Mouse (Mus musculus): ENCODE data around the gene Edc4. TPM values are rescaled to one million over a fixed set of nuclear protein-coding genes. Genes with fewer than 3 reads are reported as not detected.
A peak's percentile ranks its signal among the peaks of the same experiment; 100 is the strongest.
"Not testable (repeated sequence)": the region's sequence is repeated elsewhere in the genome, so short reads cannot be mapped to it uniquely, and the experiment has no call there.

Edc4 gene
- 40.1 and 46.6 TPM in 2 replicates for polyA plus RNA-seq (2014; fragmentation: Nextera tagmentation; extraction: Ambion mirVana)

DNA sequence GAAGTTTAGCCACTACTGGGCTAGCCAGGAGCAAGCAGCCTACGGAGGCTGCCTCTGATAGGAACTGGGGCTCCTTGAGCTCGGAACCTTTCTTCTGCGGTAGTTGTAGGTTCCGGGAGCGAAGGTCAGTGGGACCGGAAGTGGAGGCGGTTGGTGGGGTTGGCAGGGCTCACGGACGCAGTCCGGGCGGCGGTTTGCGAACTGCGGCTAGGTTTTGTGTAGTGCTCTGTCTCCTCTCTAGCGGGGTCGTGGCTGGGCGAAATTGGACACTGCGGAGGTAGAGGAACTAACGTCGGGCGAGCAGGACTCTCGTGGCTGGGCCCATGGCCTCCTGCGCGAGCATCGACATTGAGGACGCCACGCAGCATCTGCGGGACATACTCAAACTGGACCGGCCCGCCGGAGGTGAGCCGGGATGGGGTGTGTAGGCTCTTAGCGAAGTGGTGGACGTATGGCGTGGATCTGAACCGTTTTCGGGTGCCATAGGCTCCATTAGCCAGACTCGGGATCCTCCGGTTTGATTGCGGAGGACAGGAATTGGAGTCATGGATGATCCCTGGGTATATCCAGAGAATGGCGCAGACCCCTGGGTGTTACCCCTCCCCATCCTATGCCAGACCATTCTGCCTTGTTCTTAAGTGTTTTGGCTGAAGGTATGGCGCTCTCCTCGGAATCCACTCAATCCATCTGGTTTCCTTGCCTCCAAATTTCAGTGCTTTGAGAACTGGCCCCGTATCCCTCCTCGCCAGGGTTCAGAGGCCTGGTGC is at the start of gene Edc4:
TSS of gene Edc4 (plus strand) at position 128 of the 767 bp plus-strand sequence.
- DNase-seq (ENCODE audit: low spot score): peak; percentile 88
- Histone ChIP-seq H3K4me2 (replicated peaks) (peak within 1 kb of the TSS; percentile 72), H3K27ac (no peak within 1 kb of the TSS), H3K9ac (peak within 1 kb of the TSS; percentile 89), H3K36me3 (replicated peaks; ENCODE audit: control insufficient read depth, insufficient read depth) (peaks cover 59% of the 10 kb centered on the region), H3K4me1 (replicated peaks; ENCODE audit: control insufficient read depth, insufficient read depth, low read length) (peaks cover 27% of the 10 kb centered on the region), H3K4me3 (replicated peaks; ENCODE audit: low read length) (peak within 1 kb of the TSS; percentile 81), H3K27me3 (ENCODE audit: control insufficient read depth, insufficient read depth, low read length) (no peaks in the 10 kb centered on the region), H3K9me3 (ENCODE audit: control insufficient read depth, low read length) (no peaks in the 10 kb centered on the region)
- ATAC-seq (ENCODE audit: low FRiP score): peak; percentile 86
- 1% methylated on average over 45 of the region's 45 CpGs for WGBS

DNA sequence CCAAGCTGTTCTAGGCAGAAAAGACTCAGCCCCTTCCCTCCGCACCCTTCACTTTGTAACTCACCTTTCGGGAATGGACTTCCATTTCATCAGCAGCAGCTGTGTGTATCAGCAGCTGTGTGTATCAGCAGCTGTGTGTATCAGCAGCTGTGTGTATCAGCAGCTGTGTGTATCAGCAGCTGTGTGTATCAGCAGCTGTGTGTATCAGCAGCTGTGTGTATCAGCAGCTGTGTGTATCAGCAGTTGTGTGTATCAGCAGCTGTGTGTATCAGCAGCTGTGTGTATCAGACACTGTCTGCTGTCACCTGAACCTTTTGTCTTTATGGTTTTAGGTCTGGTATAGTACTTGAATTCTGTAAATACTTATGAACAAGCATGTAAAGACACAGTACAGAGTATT is 46.9 kb upstream of the Edc4 start:
- 84% methylated on average over 2 of the region's 2 CpGs for WGBS
- not testable (repeated sequence) for H3K27me3 ChIP-seq (ENCODE audit: control insufficient read depth, insufficient read depth, low read length)

DNA sequence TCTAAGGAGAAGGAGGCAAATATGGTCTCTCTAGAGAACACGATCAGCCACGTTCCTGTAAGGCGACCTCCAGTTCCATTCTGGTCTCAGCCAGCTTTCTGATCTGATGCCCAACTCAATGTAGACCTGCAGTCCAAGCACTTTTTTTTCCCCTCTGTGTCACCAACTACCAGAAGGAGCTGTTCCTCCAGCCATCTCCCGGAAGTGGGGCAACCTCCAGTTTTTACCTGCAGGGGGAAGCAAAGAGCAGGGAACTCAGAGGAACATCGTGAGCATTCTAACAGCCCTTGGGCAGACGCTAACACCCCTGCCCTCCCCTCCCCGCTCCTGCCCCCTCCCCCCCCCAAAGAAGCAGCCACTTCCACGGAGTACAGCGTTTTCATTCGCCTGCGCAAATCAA is 45.4 kb upstream of the Edc4 start:
- 30% methylated on average over 11 of the region's 11 CpGs for WGBS
- no peak for DNase-seq (ENCODE audit: low spot score)
- H3K4me3 ChIP-seq (replicated peaks; ENCODE audit: low read length): no peak overlapping the region

More for the DNA sequence above, 46.9 kb upstream of the Edc4 start:
- not testable (repeated sequence) for H3K36me3 ChIP-seq (replicated peaks; ENCODE audit: control insufficient read depth, insufficient read depth); H3K4me1 ChIP-seq (replicated peaks; ENCODE audit: control insufficient read depth, insufficient read depth, low read length); H3K9ac ChIP-seq; ATAC-seq (ENCODE audit: low FRiP score); H3K4me3 ChIP-seq (replicated peaks; ENCODE audit: low read length); H3K4me2 ChIP-seq (replicated peaks); H3K9me3 ChIP-seq (ENCODE audit: control insufficient read depth, low read length); DNase-seq (ENCODE audit: low spot score); H3K27ac ChIP-seq

DNA sequence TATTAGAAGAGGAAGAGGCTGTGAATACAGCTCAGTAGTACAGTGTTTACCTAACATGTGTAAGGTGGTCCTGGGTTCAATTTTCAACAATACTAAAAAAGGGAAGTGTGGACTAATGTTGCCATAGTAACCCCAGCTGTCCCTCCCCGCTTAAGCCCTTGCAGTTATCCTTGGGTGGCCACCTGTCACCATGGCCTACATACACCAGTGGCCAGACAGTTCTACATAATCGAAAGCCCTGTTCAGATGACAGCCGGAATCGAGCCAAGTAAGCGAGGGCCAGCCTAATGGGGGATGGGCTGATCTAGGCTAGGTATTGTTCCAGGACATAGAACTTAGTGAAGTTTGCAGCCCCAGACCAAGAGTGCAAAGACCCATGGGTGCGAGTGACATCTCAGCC is 43.7 kb upstream of the Edc4 start:
- ATAC-seq (ENCODE audit: low FRiP score) (no peak), DNase-seq (ENCODE audit: low spot score) (no peak)
- whole genome bisulfite sequencing: 80% methylated on average over 6 of the region's 6 CpGs
- no peak overlapping the region for H3K27ac ChIP-seq
- H3K27me3 ChIP-seq (ENCODE audit: control insufficient read depth, insufficient read depth, low read length): no peaks in the 10 kb centered on the region
- no peak overlapping the region for H3K4me3 ChIP-seq (replicated peaks; ENCODE audit: low read length)
- H3K9me3 ChIP-seq (ENCODE audit: control insufficient read depth, low read length): no peaks in the 10 kb centered on the region
- no peak overlapping the region for H3K9ac ChIP-seq
- no peak overlapping the region for H3K4me2 ChIP-seq (replicated peaks)
- no peaks in the 10 kb centered on the region for H3K4me1 ChIP-seq (replicated peaks; ENCODE audit: control insufficient read depth, insufficient read depth, low read length)
- H3K36me3 ChIP-seq (replicated peaks; ENCODE audit: control insufficient read depth, insufficient read depth): 0 out of 2 replicates have a peak, but pooled peaks cover under 1% of the 10 kb centered on the region

More for the DNA sequence above, 45.4 kb upstream of the Edc4 start:
- H3K9ac ChIP-seq: no peak overlapping the region
- H3K4me2 ChIP-seq (replicated peaks): no peak overlapping the region
- H3K36me3 ChIP-seq (replicated peaks; ENCODE audit: control insufficient read depth, insufficient read depth): no peaks in the 10 kb centered on the region
- H3K27ac ChIP-seq: no peak overlapping the region
- no peaks in the 10 kb centered on the region for H3K9me3 ChIP-seq (ENCODE audit: control insufficient read depth, low read length)
- H3K4me1 ChIP-seq (replicated peaks; ENCODE audit: control insufficient read depth, insufficient read depth, low read length): no peaks in the 10 kb centered on the region
- no peaks in the 10 kb centered on the region for H3K27me3 ChIP-seq (ENCODE audit: control insufficient read depth, insufficient read depth, low read length)
- ATAC-seq (ENCODE audit: low FRiP score): no peak

DNA sequence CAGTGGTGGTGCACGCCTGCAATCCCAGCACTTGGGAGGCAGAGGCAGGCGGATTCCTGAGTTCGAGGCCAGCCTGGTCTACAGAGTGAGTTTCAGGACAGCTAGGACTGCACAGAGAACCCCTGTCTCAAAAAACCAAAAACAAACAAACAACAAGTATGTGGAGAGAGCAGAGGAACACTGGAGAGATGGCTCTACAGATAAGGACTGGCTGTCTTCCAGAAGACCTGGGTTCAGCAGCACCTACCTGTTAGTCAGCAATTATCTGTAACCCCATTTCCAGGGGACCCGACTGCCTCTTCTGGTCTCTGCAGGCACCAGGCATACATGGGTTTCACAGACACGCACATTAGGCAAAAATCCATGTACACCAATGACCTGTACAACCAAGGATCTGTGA is 41.5 kb upstream of the Edc4 start:
- DNase-seq (ENCODE audit: low spot score) (no peak), ATAC-seq (ENCODE audit: low FRiP score) (no peak)
- Histone ChIP-seq H3K9me3 (ENCODE audit: control insufficient read depth, low read length) (no peaks in the 10 kb centered on the region), H3K9ac (no peak overlapping the region), H3K4me2 (replicated peaks) (no peak overlapping the region), H3K4me1 (replicated peaks; ENCODE audit: control insufficient read depth, insufficient read depth, low read length) (no peaks in the 10 kb centered on the region), H3K27me3 (ENCODE audit: control insufficient read depth, insufficient read depth, low read length) (no peaks in the 10 kb centered on the region), H3K36me3 (replicated peaks; ENCODE audit: control insufficient read depth, insufficient read depth) (peaks cover 17% of the 10 kb centered on the region), H3K4me3 (replicated peaks; ENCODE audit: low read length) (no peak overlapping the region), H3K27ac (no peak overlapping the region)
- 94% methylated on average over 5 of the region's 5 CpGs for WGBS

DNA sequence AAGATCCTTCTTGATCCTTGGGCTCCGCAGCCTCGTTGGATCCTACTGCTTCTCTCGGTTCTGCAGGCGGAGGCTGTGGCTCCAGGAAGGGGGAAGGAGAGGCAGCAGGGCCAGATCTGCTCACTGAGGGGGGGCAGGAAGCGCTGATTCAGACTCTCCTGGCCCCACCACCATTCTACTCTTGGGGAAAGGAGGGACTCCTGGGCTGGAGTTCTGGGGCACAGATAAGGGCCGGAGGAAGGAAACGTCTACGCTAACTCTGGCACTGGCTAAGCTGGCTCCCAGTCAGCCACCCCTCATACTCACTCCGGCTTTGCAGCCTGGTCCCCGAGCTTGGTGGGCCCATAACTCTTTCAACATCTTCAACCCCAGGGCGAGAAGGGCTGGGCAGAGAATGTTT is 34.0 kb upstream of the Edc4 start:
- no peak overlapping the region for H3K4me3 ChIP-seq (replicated peaks; ENCODE audit: low read length)
- peaks cover 8% of the 10 kb centered on the region for H3K4me1 ChIP-seq (replicated peaks; ENCODE audit: control insufficient read depth, insufficient read depth, low read length)
- H3K9me3 ChIP-seq (ENCODE audit: control insufficient read depth, low read length): no peaks in the 10 kb centered on the region
- peaks cover 70% of the 10 kb centered on the region for H3K36me3 ChIP-seq (replicated peaks; ENCODE audit: control insufficient read depth, insufficient read depth)
- H3K27me3 ChIP-seq (ENCODE audit: control insufficient read depth, insufficient read depth, low read length): no peaks in the 10 kb centered on the region
- ATAC-seq (ENCODE audit: low FRiP score) (no peak), DNase-seq (ENCODE audit: low spot score) (no peak)
- H3K4me2 ChIP-seq (replicated peaks): no peak overlapping the region
- no peak overlapping the region for H3K9ac ChIP-seq
- 89% methylated on average over 11 of the region's 11 CpGs for WGBS
- no peak overlapping the region for H3K27ac ChIP-seq

DNA sequence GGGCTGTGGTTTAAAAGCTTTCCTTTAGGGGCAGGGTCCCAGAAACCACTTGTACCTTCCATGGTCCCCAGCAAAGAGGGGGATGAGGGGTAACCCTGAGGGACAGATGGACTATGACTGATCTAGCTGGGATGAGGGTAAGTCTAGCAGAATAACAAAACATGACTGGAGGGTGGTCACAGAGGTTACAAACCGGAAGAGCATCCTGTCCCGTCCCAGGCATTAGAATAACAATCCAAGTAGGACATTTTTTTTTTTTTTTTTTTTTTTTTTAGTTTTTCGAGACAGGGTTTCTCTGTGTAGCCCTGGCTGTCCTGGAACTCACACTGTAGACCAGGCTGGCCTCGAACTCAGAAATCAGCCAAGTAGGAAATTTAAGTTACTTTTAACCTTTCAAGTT is 30.7 kb upstream of the Edc4 start:
- Histone ChIP-seq H3K4me1 (replicated peaks; ENCODE audit: control insufficient read depth, insufficient read depth, low read length) (peaks cover 11% of the 10 kb centered on the region), H3K4me2 (replicated peaks) (peak overlapping the region; percentile 40; the same call in 1 of the 2 replicates), H3K36me3 (replicated peaks; ENCODE audit: control insufficient read depth, insufficient read depth) (peaks cover 44% of the 10 kb centered on the region), H3K9me3 (ENCODE audit: control insufficient read depth, low read length) (no peaks in the 10 kb centered on the region), H3K4me3 (replicated peaks; ENCODE audit: low read length) (no peak overlapping the region), H3K9ac (no peak overlapping the region), H3K27ac (no peak overlapping the region), H3K27me3 (ENCODE audit: control insufficient read depth, insufficient read depth, low read length) (no peaks in the 10 kb centered on the region)
- ATAC-seq (ENCODE audit: low FRiP score) (no peak), DNase-seq (ENCODE audit: low spot score) (no peak)
- WGBS: 86% methylated on average over 4 of the region's 4 CpGs

DNA sequence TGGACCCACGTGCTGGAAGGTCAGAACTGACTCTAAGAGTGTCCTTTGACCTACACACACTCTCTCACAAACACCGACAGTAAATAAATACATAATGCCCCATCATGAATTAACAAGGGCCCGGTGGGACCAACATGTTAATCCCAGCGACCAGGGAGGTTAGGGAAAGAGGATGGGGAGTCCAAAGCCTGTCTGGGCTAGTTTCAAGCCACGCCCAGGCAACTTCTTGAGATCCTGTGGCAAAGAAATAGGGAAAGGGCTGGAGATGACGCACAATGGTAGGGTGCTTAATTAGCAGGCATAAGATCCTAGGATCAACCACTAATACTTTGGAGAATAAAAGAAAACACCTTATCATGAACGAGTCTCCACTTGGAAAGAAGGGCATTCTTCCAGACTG is 30.1 kb upstream of the Edc4 start:
- H3K4me1 ChIP-seq (replicated peaks; ENCODE audit: control insufficient read depth, insufficient read depth, low read length): peaks cover 11% of the 10 kb centered on the region
- no peak for DNase-seq (ENCODE audit: low spot score)
- H3K36me3 ChIP-seq (replicated peaks; ENCODE audit: control insufficient read depth, insufficient read depth): peaks cover 39% of the 10 kb centered on the region
- H3K4me2 ChIP-seq (replicated peaks): peak overlapping the region; percentile 40
- H3K27me3 ChIP-seq (ENCODE audit: control insufficient read depth, insufficient read depth, low read length): no peaks in the 10 kb centered on the region
- no peak overlapping the region for H3K9ac ChIP-seq
- H3K27ac ChIP-seq: no peak overlapping the region
- 82% methylated on average over 7 of the region's 7 CpGs for WGBS
- H3K4me3 ChIP-seq (replicated peaks; ENCODE audit: low read length): no peak overlapping the region
- ATAC-seq (ENCODE audit: low FRiP score): no peak
- no peaks in the 10 kb centered on the region for H3K9me3 ChIP-seq (ENCODE audit: control insufficient read depth, low read length)

DNA sequence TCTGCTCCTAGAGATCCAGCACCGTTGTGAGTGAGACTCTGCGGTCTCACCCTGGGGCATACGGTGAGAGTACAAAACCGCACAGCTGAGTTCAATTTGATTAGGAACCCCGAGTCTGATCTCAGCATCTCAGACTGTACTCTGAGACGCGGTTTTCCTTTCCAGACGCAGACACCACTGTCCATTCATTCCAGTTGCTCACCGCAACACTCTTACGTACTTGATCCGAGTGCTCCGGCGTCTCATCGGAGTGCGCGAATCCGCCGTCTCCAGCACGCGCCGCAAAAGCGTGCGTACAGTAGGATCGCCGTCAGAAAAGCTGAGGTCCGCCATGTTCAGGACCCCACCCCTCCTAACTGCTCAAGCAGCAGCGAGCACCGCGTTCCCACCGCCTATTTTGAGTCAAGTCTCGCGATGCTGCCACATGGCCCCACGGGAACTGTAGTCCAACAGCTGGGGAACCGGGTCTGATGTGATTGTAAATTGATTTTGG is 29.0 kb upstream of the Edc4 start:
- Histone ChIP-seq H3K4me1 (replicated peaks; ENCODE audit: control insufficient read depth, insufficient read depth, low read length) (peaks cover 21% of the 10 kb centered on the region), H3K4me2 (replicated peaks) (peak overlapping the region; percentile 83), H3K4me3 (replicated peaks; ENCODE audit: low read length) (peak overlapping the region; percentile 77), H3K9me3 (ENCODE audit: control insufficient read depth, low read length) (no peaks in the 10 kb centered on the region), H3K36me3 (replicated peaks; ENCODE audit: control insufficient read depth, insufficient read depth) (peaks cover 28% of the 10 kb centered on the region), H3K27ac (peak overlapping the region; percentile 81; the same call in 1 of the 2 replicates), H3K9ac (peak overlapping the region; percentile 85), H3K27me3 (ENCODE audit: control insufficient read depth, insufficient read depth, low read length) (no peaks in the 10 kb centered on the region)
- ATAC-seq (ENCODE audit: low FRiP score): peak; percentile 86
- peak; percentile 96 for DNase-seq (ENCODE audit: low spot score)
- under 1% methylated on average over 34 of the region's 34 CpGs for WGBS
